Mouse (Mus musculus) spleen, adult 2 months (tissue): ENCODE results near the gene Mtr.

ENCODE experiments used
- CTCF ChIP-seq: fragments of 200-500 bp; IDR thresholded peaks from 2 replicates; pipeline ENCODE4 v1.5.1; 2011; ENCODE audit warnings: mild to moderate bottlenecking, inconsistent platforms; ENCODE audit not compliant: insufficient read depth, insufficient read length, insufficient replicate concordance; ENCODE audit errors: extremely low read depth
- POLR2A ChIP-seq: fragments of 200-500 bp; IDR thresholded peaks from 2 replicates; pipeline ENCODE4 v1.6.1; 2011; ENCODE audit warnings: low read depth, low read length, inconsistent platforms

DNA sequence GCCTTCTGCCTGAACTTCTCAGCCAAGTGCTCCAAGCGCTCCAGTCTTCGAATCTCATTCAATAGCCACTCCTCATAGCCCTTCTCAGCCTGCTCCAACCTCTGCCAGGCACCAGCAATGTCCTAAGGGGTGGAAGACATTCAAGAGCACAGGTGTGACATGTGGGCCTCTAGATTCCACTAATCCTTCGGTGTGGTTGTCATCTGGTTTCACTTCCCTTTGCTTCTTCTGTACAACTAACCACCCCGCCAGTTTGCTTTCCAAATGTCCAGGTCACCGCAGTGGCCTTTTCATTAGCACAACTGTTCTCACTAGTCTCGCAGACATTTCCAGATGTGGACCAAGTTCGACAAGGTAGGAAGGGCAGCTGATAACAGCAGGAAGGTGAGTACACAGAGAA is 32.8 kb upstream of the Mtr start:
- no peak for TF ChIP-seq CTCF
- no peak for TF ChIP-seq POLR2A
